Mouse (Mus musculus) frontal cortex, postnatal 10 days (tissue): Measurements from ENCODE around the gene Atp23.
A peak's percentile ranks its signal among the peaks of the same experiment; 100 is the strongest.

ENCODE experiments used
- DNase-seq, 2 experiments: peaks; one replicate each; pipeline ENCODE4 v3.0.0; 2022; ENCODE audit warnings: low spot score in 2 of 2, mixed read lengths in 1 of 2

The Atp23 gene

DNA sequence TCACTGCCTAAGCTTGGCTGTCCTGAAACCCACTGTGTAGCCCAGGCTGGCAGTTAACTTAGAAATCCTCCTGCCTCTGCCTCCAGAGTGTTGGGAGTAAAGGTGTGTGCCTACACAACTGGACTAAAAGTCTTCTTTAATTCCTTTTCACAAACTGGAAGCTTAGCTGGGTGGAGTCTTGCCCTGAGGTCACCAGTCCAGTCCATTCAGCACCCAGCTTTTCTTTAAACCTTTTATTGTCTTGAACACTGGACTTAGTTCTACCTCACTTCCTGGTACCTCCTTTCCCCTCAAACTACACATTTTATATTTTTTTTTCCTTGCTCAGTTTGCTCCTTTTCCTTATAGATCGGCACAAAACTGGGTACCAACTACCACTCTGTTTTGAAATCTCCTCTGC, 10.3 kb upstream of the Atp23 start:
- DNase-seq = no peak

DNA sequence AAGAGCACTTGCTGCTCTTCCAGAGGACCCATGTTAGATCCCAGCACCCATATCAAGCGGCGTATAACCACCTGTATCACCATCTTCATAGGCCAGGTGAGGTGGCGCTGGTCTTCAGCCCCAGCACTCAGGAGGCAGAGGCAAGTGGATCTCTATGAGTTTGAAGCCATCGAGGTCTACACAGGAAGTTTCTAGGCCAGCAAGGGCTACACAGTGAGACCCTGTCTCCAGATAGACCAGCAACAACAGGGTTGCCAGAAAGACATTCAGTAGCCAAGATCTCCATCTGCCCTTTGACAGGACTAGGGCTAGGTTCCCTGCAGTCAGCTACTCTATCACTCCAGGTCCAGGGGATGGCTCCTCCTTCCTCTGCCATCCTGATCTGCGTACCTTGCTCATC, 5.7 kb upstream of the Atp23 start:
- no peak for DNase-seq

GRCm38 (mm10) chr10:126905650-126906075, 4.5 kb upstream of the Atp23 start:
- peak; percentile 84 to 90 for DNase-seq

GRCm38 (mm10) chr10:126905086-126905485, 3.9 kb upstream of the Atp23 start:
- DNase-seq = no peak

DNA sequence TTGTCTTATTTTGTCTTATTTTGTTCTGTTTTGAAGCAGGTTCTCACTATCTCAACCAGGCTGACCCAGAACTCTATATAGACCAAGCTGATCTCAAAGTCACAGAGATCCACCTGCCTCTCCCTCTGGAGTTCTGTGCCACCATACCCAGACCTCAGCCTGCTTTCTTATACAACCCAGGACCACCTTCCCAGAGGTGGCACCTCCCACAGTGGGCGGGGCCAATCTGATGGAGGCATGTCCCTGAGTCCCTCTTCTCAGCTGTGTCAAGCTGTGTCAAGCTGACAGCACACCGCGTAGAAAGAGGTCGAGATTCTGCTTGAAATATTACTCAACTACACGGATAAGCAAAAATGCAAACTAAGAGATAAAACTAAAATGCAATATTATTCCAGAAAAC, 3.1 kb upstream of the Atp23 start:
- DNase-seq = no peak

DNA sequence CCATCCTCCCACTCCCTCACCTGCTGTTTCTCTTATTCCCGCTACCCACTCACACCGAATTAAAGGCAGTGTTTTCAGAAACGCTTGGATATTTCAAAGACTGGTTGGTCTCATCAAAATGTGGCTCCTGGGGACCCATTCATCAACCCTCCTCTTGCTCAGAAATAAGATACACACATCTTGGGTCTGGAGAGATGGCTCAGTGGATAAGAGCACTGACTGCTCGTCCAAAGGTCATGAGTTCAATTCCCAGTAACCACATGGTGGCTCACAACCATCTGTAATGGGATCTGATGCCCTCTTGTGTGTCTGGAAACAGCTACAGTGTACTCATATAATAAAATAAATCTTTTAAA, 311 bp upstream of the Atp23 start:
- DNase-seq = no peak

DNA sequence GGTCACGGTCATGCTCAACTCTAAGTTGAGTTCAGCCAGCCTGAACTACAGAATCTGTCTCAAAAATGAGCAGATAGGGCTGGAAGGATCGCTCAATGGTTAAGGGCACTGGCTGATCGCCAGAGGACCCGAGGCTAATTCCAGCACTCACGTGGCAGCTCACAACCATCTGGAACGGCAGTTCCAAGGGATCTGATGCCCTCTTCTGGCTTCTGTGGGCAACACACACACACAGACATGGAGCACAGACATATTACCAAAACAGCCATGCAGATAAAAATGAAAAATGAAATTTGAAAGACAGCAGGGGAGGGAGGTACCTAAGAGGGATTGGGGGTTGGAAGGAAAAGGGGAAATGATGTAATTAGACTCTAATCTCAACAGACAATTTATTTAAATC, 5.3 kb downstream of the Atp23 start:
- no peak for DNase-seq

- no peak for DNase-seq
These were observed 7.1 kb downstream of the Atp23 start for GRCm38 (mm10) chr10:126894061-126894460.

DNA sequence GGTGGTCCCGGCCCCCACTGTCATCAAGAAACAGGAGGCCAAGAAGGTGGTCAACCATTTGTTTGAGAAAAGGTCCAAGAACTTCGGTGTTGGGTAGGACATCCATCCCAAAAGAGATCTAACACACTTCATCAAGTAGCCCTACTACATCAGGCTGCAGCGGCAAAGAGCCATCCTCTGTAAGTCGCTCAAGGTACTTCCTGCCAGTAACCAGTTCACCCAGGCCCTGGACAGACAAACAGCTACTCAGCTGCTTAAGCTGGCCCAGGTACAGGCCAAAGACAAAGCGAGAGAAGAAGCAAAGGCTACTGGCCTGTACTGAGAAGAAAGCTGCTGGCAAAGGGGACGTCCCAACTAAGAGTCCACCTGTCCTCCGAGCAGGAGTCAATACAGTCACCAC, 8.0 kb downstream of the Atp23 start:
- no peak for DNase-seq

- no peak for DNase-seq
These were observed 27.4 kb downstream of the Atp23 start for GRCm38 (mm10) chr10:126873755-126874154.

- no peak for DNase-seq
These were observed 28.9 kb downstream of the Atp23 start for GRCm38 (mm10) chr10:126872256-126872655.

GRCm38 (mm10) chr10:126869372-126870318, 31.5 kb downstream of the Atp23 start:
- DNase-seq = peak; percentile 45 to 80

DNA sequence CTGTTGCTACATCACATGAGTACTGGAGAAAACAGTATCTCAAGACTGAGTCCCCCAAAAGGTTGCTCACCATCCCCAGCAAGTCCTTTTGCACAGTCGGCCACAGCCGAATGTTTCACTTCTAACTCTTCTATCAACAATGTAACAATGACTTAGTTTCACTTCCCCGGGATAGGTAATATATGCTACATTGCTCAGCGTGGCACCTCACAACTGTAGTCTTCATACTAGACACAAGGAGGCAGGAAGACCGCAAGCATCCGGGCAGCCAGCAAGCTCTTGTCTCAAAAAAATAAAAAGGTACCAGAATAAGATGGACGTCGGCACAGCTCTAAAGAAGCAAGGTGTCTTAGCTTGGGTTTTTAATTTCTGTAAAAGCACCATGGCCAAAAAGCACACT, 35.9 kb downstream of the Atp23 start:
- no peak for DNase-seq

- DNase-seq = no peak
These were observed 39.0 kb downstream of the Atp23 start for GRCm38 (mm10) chr10:126862193-126862592.

DNA sequence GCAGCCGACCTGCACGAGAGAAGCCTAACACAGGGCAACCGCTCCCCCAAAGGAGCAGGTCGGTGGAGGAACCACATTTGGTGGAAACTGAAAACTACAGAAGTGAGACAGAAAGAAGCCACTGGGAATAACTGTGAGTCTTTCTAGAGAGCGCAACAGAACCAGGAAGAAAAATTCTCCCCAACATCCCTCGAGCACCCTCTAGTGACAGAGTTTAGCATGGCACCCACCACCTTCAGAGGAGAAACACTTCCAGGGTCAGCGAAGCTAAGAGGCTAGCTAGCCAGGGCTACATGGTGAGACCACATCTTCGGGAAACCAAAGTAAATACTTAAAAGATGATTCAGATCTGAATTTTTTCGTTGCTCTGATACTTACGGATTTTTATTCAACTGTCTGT, 47.9 kb downstream of the Atp23 start:
- peak in 1 of 2 experiments; percentile 25 for DNase-seq

DNA sequence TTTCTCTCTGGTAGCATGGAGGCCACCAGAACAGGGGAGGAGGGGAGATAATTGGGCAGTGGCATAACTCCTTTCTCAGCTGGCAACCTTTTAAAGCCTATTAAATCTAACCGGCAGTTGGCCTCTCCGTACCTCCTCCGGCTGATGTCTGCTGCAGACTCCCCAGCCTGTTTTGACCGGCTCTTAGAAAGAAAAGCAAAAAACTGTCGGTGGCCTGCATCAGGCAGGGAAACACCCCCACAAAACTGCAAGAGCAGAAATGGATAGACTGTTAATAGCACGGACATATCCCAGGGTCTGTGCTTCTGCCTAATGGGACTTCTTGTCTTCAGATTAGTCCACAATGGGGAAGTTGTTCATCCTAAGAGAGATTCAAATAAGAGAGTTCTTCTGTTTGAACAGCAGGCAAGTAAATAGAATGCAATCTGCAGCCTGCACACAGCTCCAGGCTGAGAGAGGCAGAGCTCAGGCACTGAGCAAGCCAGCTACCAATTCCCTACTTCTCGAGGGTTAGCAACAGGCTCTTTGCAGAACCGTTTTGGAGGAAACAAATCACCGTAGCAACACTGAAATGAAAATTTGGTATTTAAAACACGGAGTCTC, 55.7 kb downstream of the Atp23 start:
- DNase-seq = peak; percentile 27 to 57

DNA sequence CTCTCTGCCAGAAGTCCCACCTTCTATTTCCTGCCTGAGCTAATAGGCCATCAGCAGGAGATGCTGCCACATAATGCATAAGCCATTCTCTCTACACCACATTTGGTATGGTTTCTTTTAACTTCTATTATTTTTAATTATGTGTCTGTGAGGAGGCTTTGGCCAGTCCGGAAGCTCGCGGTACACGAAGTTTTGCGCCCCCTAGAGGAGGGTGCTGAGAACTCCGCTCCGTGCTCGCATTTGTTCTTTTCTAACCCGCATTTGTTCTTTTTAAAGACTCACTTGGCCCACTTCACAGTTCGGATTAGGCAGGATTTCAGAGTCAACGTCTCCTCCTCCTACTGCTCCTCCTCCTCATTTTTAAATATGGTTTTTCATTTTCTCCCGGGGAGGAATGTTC, 56.5 kb downstream of the Atp23 start:
- DNase-seq = peak; percentile 58 to 66

DNA sequence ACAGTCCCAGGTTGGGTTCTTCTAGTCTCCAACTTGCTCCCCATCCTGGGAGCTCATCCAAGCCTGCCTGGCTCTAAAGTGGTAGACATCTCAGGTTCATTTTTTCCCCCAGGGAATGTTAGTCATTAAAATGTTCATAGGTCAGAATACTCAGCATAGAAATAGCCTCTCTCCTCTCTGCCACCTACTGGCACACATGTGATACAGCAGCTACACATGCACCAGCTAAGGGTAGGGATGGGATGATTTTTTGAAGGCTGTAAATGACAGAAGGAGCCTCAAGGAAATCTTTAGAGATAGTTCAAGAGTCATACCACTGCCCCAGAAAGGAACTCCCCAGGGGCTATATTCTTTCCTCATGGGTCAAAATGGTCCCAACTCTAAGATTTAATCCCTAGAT, 60.9 kb downstream of the Atp23 start:
- DNase-seq = no peak

- DNase-seq = peak in 1 of 2 experiments; percentile 49
These were observed 68.1 kb downstream of the Atp23 start for GRCm38 (mm10) chr10:126833006-126833405.

GRCm38 (mm10) chr10:126831329-126831728, 69.8 kb downstream of the Atp23 start:
- DNase-seq = no peak

- DNase-seq = no peak
These were observed 72.5 kb downstream of the Atp23 start for GRCm38 (mm10) chr10:126828618-126829017.

- DNase-seq = peak in 1 of 2 experiments; percentile 20
These were observed 73.1 kb downstream of the Atp23 start for GRCm38 (mm10) chr10:126827941-126828593.

GRCm38 (mm10) chr10:126826982-126827381, 74.2 kb downstream of the Atp23 start:
- no peak for DNase-seq
